Mouse (Mus musculus) limb, embryonic 14.5 days (tissue): ENCODE results near the gene Ktn1. TPM values are rescaled to one million over a fixed set of nuclear protein-coding genes. Genes with fewer than 3 reads are reported as not detected.

Experiments used
- ATAC-seq: fragments of 200-750 bp; cut with Nextera tagmentation; 2 replicates; pipeline ENCODE4 v1.8.0; 2017; ENCODE audit warnings: low read depth, moderate number of reproducible peaks, moderate TSS enrichment; ENCODE audit not compliant: low FRiP score
- DNase-seq: peaks from one replicate; pipeline ENCODE4 v3.0.0-alpha.2; 2015; ENCODE audit warnings: low spot score
- H3K27ac ChIP-seq: fragments of 300-500 bp; sonication (generic); replicated peaks from 2 replicates; pipeline ENCODE4 v1.5.1; 2014; ENCODE audit warnings: low read depth, mild to moderate bottlenecking, low read length, moderate library complexity, mixed read lengths
- H3K27me3 ChIP-seq: fragments of 300-500 bp; sonication (generic); 2 replicates; pipeline ENCODE4 v1.6.1; 2014; ENCODE audit warnings: low read length, mixed read lengths; ENCODE audit not compliant: control insufficient read depth, insufficient read depth
- H3K36me3 ChIP-seq: fragments of 300-500 bp; sonication (generic); 2 replicates; pipeline ENCODE4 v1.6.1; 2014; ENCODE audit warnings: mild to moderate bottlenecking, low read length, moderate library complexity, mixed read lengths; ENCODE audit not compliant: control insufficient read depth, insufficient read depth
- H3K4me1 ChIP-seq: fragments of 300-500 bp; sonication (generic); 2 replicates; pipeline ENCODE4 v1.6.1; 2014; ENCODE audit warnings: antibody characterized with exemption, low read length, mixed read lengths; ENCODE audit not compliant: control insufficient read depth, insufficient read depth
- H3K4me2 ChIP-seq: fragments of 300-500 bp; sonication (generic); replicated peaks from 2 replicates; pipeline ENCODE4 v1.6.1; 2014; ENCODE audit warnings: low read depth, mild to moderate bottlenecking, low read length, moderate library complexity; ENCODE audit not compliant: severe bottlenecking
- H3K4me3 ChIP-seq: fragments of 300-500 bp; sonication (generic); replicated peaks from 2 replicates; pipeline ENCODE4 v1.5.1; 2014; ENCODE audit warnings: low read length
- H3K9ac ChIP-seq: fragments of 300-500 bp; sonication (generic); 2 replicates; pipeline ENCODE4 v1.6.1; 2014; ENCODE audit warnings: mild to moderate bottlenecking, low read depth, low read length, moderate library complexity; ENCODE audit not compliant: severe bottlenecking
- H3K9me3 ChIP-seq: fragments of 300-500 bp; sonication (generic); 2 replicates; pipeline ENCODE4 v1.6.1; 2016; ENCODE audit warnings: low read length; ENCODE audit not compliant: control insufficient read depth
- POLR2A ChIP-seq: fragments of 200-500 bp; IDR thresholded peaks from 2 replicates; pipeline ENCODE4 v1.8.0; 2012; ENCODE audit warnings: inconsistent platforms, mild to moderate bottlenecking, moderate library complexity, borderline replicate concordance; ENCODE audit not compliant: insufficient read depth, insufficient read length; ENCODE audit errors: extremely low read depth
- WGBS: fragments of 180-500 bp; shearing (Covaris S2); extraction: QIAGEN DNeasy Blood & Tissue Kit; methylation state at CpG from one replicate; pipeline ENCODE4 v1.1.7; 2014; 5-methylcytosine and 5-hydroxymethylcytosine counted together
- polyA plus RNA-seq, 2 experiments: library from polyadenylated mRNA; depleted of rRNA in 1 of 2; stranded (reverse) in 1 of 2; unstranded in 1 of 2; fragments of >200 nt; fragmentation: Nextera tagmentation in 1 of 2; extraction: Ambion mirVana in 1 of 2; gene quantifications; 2 replicates each; pipeline versions ENCODE4 v1.2.1 to v1.2.3; 2012 to 2014

Ktn1 gene
- polyA plus RNA-seq, 2 experiments = 53.2 to 61.1 TPM

DNA sequence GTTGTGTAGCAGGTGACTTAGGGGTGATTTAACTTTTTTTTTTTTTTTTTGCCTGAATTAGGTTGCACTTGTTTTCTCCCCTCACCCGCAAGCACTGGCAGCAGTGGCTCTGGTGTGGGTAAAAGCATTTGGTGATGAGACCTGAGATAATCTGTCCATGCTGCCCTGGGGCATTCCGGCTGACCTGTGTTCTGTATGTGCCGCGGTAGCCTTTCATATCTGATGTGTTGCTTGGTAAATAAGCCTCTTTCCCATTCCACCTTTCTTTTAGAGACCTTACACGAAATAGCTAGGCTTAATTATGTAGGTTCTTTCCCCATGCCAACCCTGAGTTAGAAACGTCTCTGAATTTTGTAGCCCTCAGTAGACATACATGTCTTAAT is 2.1 kb downstream of the Ktn1 start:
- peak overlapping the region; percentile 95; the same call in 1 of the 2 replicates for H3K27ac ChIP-seq
- no peaks in the 10 kb centered on the region for H3K9me3 ChIP-seq
- peak overlapping the region; percentile 74 for H3K4me2 ChIP-seq
- TF ChIP-seq POLR2A = no peak
- no peak for ATAC-seq
- no peak for DNase-seq
- peak overlapping the region; percentile 99 for H3K4me3 ChIP-seq
- H3K27me3 ChIP-seq = no peaks in the 10 kb centered on the region
- peaks cover 8% of the 10 kb centered on the region for H3K4me1 ChIP-seq
- H3K36me3 ChIP-seq = no peaks in the 10 kb centered on the region
- 33% methylated on average over 6 of the region's 6 CpGs for WGBS
- peak overlapping the region; percentile 95 for H3K9ac ChIP-seq

DNA sequence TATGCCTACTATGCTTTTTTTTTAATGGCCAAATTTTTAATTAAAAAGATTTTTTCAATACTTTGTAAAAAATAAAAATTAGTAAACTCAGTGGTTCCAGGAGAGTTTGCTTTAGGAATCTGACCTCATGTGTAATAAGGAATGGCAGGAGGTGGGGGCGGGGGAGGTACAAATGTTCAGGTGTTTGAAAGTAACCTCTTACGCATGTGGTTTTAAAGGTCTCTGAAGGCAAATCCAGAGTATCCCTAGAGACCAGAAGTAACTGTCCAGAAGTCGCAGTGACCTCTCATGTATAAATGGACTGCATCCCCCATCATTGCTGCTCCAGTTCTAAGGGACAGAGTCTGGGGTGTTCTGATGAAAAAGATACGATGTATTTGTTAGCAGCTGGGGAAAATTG is 3.0 kb downstream of the Ktn1 start:
- Histone ChIP-seq H3K4me3 (peak overlapping the region; percentile 99; the same call in 1 of the 2 replicates), H3K27ac (no peak overlapping the region), H3K4me2 (no peak overlapping the region), H3K27me3 (no peaks in the 10 kb centered on the region), H3K4me1 (peaks cover 8% of the 10 kb centered on the region), H3K9me3 (no peaks in the 10 kb centered on the region), H3K36me3 (no peaks in the 10 kb centered on the region), H3K9ac (no peak overlapping the region)
- no peak for TF ChIP-seq POLR2A
- WGBS = 68% methylated on average over 4 of the region's 4 CpGs
- ATAC-seq (no peak), DNase-seq (no peak)

DNA sequence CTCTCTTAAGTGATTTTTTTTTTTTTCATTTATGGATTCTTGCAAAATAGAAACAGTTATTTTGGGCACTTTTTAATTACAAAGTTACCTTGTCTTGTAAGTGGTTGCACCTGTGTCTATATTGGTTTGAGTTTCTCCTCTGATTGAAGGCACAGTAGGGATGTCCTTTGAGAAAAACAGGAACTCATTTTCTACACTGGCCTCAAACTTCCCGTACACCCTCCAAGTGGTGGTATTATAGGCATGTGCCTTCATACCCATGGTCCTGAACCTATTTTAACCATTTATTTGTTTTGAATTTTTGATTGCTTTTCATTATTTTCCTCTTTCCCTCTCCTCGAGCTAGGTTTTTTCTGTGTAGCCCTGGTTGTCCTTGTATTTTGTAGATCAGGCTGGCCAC is 7.2 kb downstream of the Ktn1 start:
- TF ChIP-seq POLR2A = no peak
- Histone ChIP-seq H3K4me3 (no peak overlapping the region), H3K27me3 (no peaks in the 10 kb centered on the region), H3K9ac (no peak overlapping the region), H3K4me1 (peaks cover 4% of the 10 kb centered on the region), H3K27ac (no peak overlapping the region), H3K9me3 (no peaks in the 10 kb centered on the region), H3K4me2 (no peak overlapping the region), H3K36me3 (no peaks in the 10 kb centered on the region)
- no peak for DNase-seq
- WGBS = 76% methylated on average over 2 of the region's 2 CpGs
- ATAC-seq = no peak

- Histone ChIP-seq H3K9me3 (no peaks in the 10 kb centered on the region), H3K4me1 (no peaks in the 10 kb centered on the region), H3K4me3 (no peak overlapping the region), H3K27me3 (no peaks in the 10 kb centered on the region), H3K9ac (no peak overlapping the region), H3K4me2 (no peak overlapping the region), H3K27ac (no peak overlapping the region), H3K36me3 (peaks cover 27% of the 10 kb centered on the region)
- 87% methylated on average over 11 of the region's 11 CpGs for whole genome bisulfite sequencing
- DNase-seq (no peak), ATAC-seq (no peak)
- no peak for TF ChIP-seq POLR2A
Observed at GRCm38 (mm10) chr14:47663844-47664469, 15.7 kb downstream of the Ktn1 start.

GRCm38 (mm10) chr14:47664470-47664864 is 16.2 kb downstream of the Ktn1 start:
- H3K27ac ChIP-seq = no peak overlapping the region
- H3K4me2 ChIP-seq = no peak overlapping the region
- ATAC-seq = no peak
- no peaks in the 10 kb centered on the region for H3K27me3 ChIP-seq
- no peaks in the 10 kb centered on the region for H3K4me1 ChIP-seq
- no peak for TF ChIP-seq POLR2A
- H3K4me3 ChIP-seq = no peak overlapping the region
- no peak for DNase-seq
- peaks cover 31% of the 10 kb centered on the region for H3K36me3 ChIP-seq
- H3K9ac ChIP-seq = no peak overlapping the region
- H3K9me3 ChIP-seq = no peaks in the 10 kb centered on the region
